Mouse (Mus musculus): ENCODE measurements at regions not wholly inside any gene's neighbourhood (a gene's known extent, or its start where the extent isn't known, plus 50 kb on each side); places are given as distances from the start of the nearest gene placed in this dataset.

- H3K27me3 ChIP-seq (replicated peaks), result peaks cover 68% of the 10 kb centered on the region
- TF ChIP-seq FLI1 (IDR thresholded peaks at IDR 0.05; ENCODE audit: low read length) (no peak), GATA1 (IDR thresholded peaks at IDR 0.05; ENCODE audit: borderline replicate concordance, low read length) (no peak)
Observed at GRCm38 (mm10) chr9:102782926-102783850, 51.5 kb upstream of the Ryk start.

GRCm38 (mm10) chr9:102784329-102785026, 50.2 kb upstream of the Ryk start:
- Histone ChIP-seq H3K36me3 (replicated peaks; ENCODE audit: low read length) (no peaks in the 10 kb centered on the region), H3K4me1 (peaks cover 27% of the 10 kb centered on the region), H3K4me3 (replicated peaks) (no peak overlapping the region), H3K27me3 (replicated peaks) (peaks cover 73% of the 10 kb centered on the region), H3K9me3 (peaks cover 35% of the 10 kb centered on the region)
- TF ChIP-seq FLI1 (IDR thresholded peaks at IDR 0.05; ENCODE audit: low read length) (no peak), GATA1 (IDR thresholded peaks at IDR 0.05; ENCODE audit: borderline replicate concordance, low read length) (no peak)

More at GRCm38 (mm10) chr9:102782926-102783850, 51.5 kb upstream of the Ryk start:
- H3K9me3 ChIP-seq, result peaks cover 24% of the 10 kb centered on the region
- no peak overlapping the region for H3K4me3 ChIP-seq (replicated peaks)
- H3K36me3 ChIP-seq (replicated peaks; ENCODE audit: low read length), result no peaks in the 10 kb centered on the region
- H3K4me1 ChIP-seq, result peaks cover 40% of the 10 kb centered on the region

Data from megakaryocyte, embryonic 14.5 days (primary cell).